Mouse (Mus musculus): ENCODE measurements around the gene Olfr1395.
A peak's percentile ranks its signal among the peaks of the same experiment; 100 is the strongest.
"Not testable (repeated sequence)": the region's sequence is repeated elsewhere in the genome, so short reads cannot be mapped to it uniquely, and the experiment has no call there.

Olfr1395 gene

DNA sequence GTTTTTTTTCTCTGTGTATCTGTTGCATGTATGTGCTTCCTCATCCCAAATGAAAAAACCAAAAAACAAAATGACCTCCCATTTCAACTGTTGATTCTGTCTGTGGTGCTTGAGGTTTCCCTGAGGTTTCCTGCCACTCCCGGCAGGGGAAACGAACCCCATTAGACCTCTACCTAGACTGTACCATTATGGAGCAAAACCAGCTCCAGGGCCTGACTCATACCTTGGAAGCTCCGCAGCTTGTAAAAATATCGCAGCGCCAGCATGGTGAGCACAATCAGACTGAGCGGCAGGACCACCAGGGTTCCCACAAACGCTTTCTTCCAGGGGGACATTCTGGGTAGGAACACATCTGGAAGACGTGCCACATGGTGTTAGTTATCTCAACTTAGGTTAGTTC, 33.3 kb downstream of the Olfr1395 start:
- DNase-seq: no peak

DNA sequence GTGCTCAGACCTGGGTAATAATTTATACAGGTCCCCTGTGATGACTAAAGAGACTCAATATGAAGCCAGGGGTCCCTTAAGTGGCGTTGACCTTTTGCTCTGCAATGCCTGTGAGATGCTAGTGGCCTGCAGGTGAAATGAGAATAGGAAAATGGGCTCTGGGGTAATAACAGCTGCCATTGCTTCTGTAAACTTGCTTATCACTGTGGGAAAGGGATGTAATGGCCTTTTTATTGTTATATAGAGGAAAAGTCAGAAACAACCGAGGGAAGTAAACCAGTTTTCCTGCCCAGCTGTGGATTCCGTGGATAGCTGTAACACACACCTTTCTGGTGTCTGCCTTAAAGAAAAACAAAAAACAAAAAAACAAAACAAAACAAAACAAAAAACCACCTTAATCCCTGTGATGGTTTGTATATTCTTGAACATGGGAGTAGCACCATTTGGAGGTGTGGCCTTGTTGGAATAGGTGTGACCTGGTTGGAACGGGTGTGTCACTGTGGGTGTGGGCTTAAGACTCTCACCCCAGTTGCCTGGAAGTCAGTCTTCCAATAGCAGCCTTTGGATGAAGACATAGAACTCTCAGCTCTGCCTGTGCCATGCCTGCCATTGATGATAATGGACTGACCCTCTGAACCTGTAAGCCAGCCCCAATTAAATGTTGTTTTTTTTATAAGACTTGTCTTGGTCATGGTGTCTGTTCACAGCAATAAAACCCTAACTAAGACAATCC, 34.1 kb downstream of the Olfr1395 start:
- DNase-seq: not testable (repeated sequence)

GRCm38 (mm10) chr11:49183172-49183571, 41.1 kb downstream of the Olfr1395 start:
- no peak for DNase-seq

- DNase-seq: no peak
Measured at GRCm38 (mm10) chr11:49186452-49186851, 44.4 kb downstream of the Olfr1395 start.

GRCm38 (mm10) chr11:49186955-49187488, 44.9 kb downstream of the Olfr1395 start, which contains the start of gene Btnl9:
TSS of gene Btnl9 (minus strand) at chr11:49187159.
- no peak for DNase-seq

GRCm38 (mm10) chr11:49187701-49188100, 45.6 kb downstream of the Olfr1395 start:
- DNase-seq: no peak

- peak; percentile 45 to 82 for DNase-seq
Measured at GRCm38 (mm10) chr11:49189737-49190136, 47.7 kb downstream of the Olfr1395 start.

GRCm38 (mm10) chr11:49191083-49191482, 49.0 kb downstream of the Olfr1395 start:
- no peak for DNase-seq

GRCm38 (mm10) chr11:49194771-49195170, 52.7 kb downstream of the Olfr1395 start:
- DNase-seq: not testable (repeated sequence)

DNA sequence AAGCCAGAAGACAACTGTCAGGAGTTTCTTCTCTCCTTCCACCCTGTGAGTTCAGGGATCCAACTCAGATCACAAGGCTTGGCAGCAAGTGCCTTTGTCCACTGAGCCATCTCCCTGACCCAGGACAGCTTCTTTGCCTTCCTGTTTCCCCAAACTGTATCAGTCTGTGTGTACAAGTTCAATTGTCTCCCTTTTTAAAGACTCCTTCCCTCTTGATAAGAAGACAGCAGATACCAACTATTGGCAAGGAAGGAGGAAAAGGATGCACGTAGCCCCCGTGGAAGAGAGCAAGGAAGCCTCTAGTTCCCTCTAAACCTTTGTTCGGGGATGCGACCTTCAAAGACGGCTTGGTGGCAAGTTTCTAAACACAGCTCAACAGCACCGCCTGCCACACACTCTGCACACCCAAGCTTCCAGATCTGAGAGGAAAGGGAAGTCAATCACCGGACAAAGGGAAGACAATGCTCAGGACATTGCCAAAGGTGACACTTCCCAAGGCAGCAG, 53.8 kb downstream of the Olfr1395 start:
- DNase-seq: no peak
